Mouse (Mus musculus) monocyte, adult 59 days (primary cell): ENCODE measurements around the gene Ptcd2. TPM values are rescaled to one million over a fixed set of nuclear protein-coding genes. Genes with fewer than 3 reads are reported as not detected.

Source experiments
- total RNA-seq, 2 experiments: library from RNA; stranded (reverse); gene quantifications; one replicate each; pipeline ENCODE4 v1.2.4; 2023

The Ptcd2 gene
- 10 to 100 TPM; 42.7 to 45.8 TPM for total RNA-seq

GRCm38 (mm10) chr13:99344599-99345575 is at the start of gene Ptcd2, which contains the start of gene Mrps27:
TSS of gene Ptcd2 (minus strand) at chr13:99344705.
TSS of gene Mrps27 (plus strand) at chr13:99344786.

Other genes with a start within 250 kb of the Ptcd2 start
- gene Zfp366, start 159.9 kb downstream of the Ptcd2 start, total RNA-seq = 10 to 100 TPM; 13.4 to 17.3 TPM
- 10 to 100 TPM; 12.1 to 12.9 TPM for gene Mrps27, start 81 bp upstream of the Ptcd2 start, total RNA-seq
- gene Map1b, start 171.8 kb upstream of the Ptcd2 start, total RNA-seq = under 1 TPM; 0.18 to 0.33 TPM